Mouse (Mus musculus) heart, embryonic 14.5 days (tissue): ENCODE results near the gene Hmgcs1. TPM values are rescaled to one million over a fixed set of nuclear protein-coding genes. Genes with fewer than 3 reads are reported as not detected.
"Not testable (repeated sequence)": the region's sequence is repeated elsewhere in the genome, so short reads cannot be mapped to it uniquely, and the experiment has no call there.

Experiments used
- ATAC-seq: fragments of 200-750 bp; cut with Nextera tagmentation; 2 replicates; pipeline ENCODE4 v1.8.0; 2017; ENCODE audit warnings: low read depth, moderate TSS enrichment; ENCODE audit not compliant: insufficient number of reproducible peaks, insufficient read depth, low FRiP score
- H3K27ac ChIP-seq, 2 experiments: fragments of 200-500 bp in 1 of 2; fragments of 300-500 bp in 1 of 2; sonication (generic) in 1 of 2; replicated peaks in 1 of 2; 2 replicates each; pipeline ENCODE4 v1.5.1; 2012 to 2014; ENCODE audit warnings: low read depth in 2 of 2, low read length in 2 of 2, control low read depth in 1 of 2, mild to moderate bottlenecking in 1 of 2, mixed read lengths in 1 of 2; ENCODE audit not compliant: control insufficient read depth in 1 of 2, insufficient read depth in 1 of 2
- H3K27me3 ChIP-seq: fragments of 300-500 bp; sonication (generic); 2 replicates; pipeline ENCODE4 v1.6.1; 2014; ENCODE audit warnings: mild to moderate bottlenecking, low read length, control low read depth; ENCODE audit not compliant: control insufficient read depth, insufficient read depth
- H3K36me3 ChIP-seq: fragments of 300-500 bp; sonication (generic); 2 replicates; pipeline ENCODE4 v1.6.1; 2014; ENCODE audit warnings: mild to moderate bottlenecking, control low read depth, low read length, mixed read lengths; ENCODE audit not compliant: control insufficient read depth, insufficient read depth
- H3K4me1 ChIP-seq, 2 experiments: fragments of 200-500 bp in 1 of 2; fragments of 300-500 bp in 1 of 2; sonication (generic) in 1 of 2; 2 replicates each; pipeline ENCODE4 v1.6.1; 2012 to 2014; ENCODE audit warnings: low read length in 2 of 2, control low read depth in 1 of 2, mixed read lengths in 1 of 2; ENCODE audit not compliant: control insufficient read depth in 2 of 2, insufficient read depth in 2 of 2
- H3K4me2 ChIP-seq: fragments of 300-500 bp; sonication (generic); 2 replicates; pipeline ENCODE4 v1.6.1; 2014; ENCODE audit warnings: mild to moderate bottlenecking, low read length
- H3K4me3 ChIP-seq, 2 experiments: fragments of 200-500 bp in 1 of 2; fragments of 300-500 bp in 1 of 2; sonication (generic) in 1 of 2; 2 replicates each; pipeline ENCODE4 v1.5.1; 2012 to 2014; ENCODE audit warnings: low read length in 2 of 2, mild to moderate bottlenecking in 2 of 2, control low read depth in 1 of 2, low read depth in 1 of 2, moderate library complexity in 1 of 2; ENCODE audit not compliant: control insufficient read depth in 1 of 2, insufficient read depth in 1 of 2
- H3K9ac ChIP-seq: fragments of 300-500 bp; sonication (generic); 2 replicates; pipeline ENCODE4 v1.6.1; 2014; ENCODE audit warnings: mild to moderate bottlenecking, low read length
- H3K9me3 ChIP-seq: fragments of 300-500 bp; sonication (generic); 2 replicates; pipeline ENCODE4 v1.6.1; 2016; ENCODE audit warnings: low read length, control low read depth; ENCODE audit not compliant: control insufficient read depth
- WGBS: fragments of 180-500 bp; shearing (Covaris S2); extraction: QIAGEN DNeasy Blood & Tissue Kit; methylation state at CpG from one replicate; pipeline ENCODE4 v1.1.7; 2014; 5-methylcytosine and 5-hydroxymethylcytosine counted together
- polyA plus RNA-seq: library from polyadenylated mRNA; unstranded; fragments of >200 nt; fragmentation: Nextera tagmentation; extraction: Ambion mirVana; gene quantifications from 2 replicates; pipeline ENCODE4 v1.2.1, GENCODE M21; 2014

Hmgcs1 gene
- polyA plus RNA-seq, 1 experiment from 2014 or later, result 76.9 TPM

DNA sequence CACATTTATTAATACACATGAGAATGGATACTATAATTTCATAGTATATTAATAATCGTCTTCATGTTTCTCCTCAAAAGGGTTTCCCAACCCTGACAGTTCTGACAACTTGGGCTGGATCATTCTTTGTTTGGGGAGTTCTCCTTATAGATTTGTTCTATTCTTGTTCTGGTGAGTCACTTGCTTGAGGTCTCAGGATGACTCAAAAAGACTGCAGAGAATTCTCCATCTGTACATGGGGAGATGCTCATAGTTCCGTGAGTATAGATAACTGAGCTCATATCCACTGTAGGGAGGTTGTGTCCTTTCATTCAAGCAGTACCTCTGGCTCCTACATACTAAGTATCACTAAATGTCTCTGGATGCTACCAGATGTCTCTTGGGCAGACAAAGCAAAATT, 35.4 kb upstream of the Hmgcs1 start:
- Histone ChIP-seq H3K4me2 (no peak overlapping the region), H3K4me3 (no peak overlapping the region), H3K27me3 (no peaks in the 10 kb centered on the region), H3K9ac (no peak overlapping the region), H3K27ac (no peak overlapping the region), H3K36me3 (no peaks in the 10 kb centered on the region), H3K4me1 (no peaks in the 10 kb centered on the region), H3K9me3 (no peaks in the 10 kb centered on the region)
- ATAC-seq, result no peak
- WGBS, result 68% methylated on average over 2 of the region's 2 CpGs

DNA sequence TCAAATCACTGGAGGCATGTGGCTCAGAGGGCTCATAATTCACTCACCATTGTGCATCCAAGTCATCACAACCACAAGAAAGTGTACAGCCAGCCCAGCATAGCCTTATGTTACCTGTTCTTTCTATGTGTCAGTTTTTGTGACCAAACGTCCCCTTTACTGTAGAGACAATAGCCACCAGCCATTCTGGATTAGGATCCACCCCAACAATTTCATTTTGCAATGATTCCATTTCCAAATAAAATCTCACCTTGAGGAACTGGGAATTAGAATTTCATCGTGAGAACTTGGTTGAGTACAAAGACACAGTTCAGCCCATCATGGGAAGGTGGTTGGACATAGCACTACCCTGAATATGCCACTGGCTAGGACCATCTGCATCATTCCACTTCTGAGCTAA, 33.9 kb upstream of the Hmgcs1 start:
- Histone ChIP-seq H3K27me3 (no peaks in the 10 kb centered on the region), H3K27ac (no peak overlapping the region), H3K9ac (no peak overlapping the region), H3K4me2 (no peak overlapping the region), H3K4me3 (no peak overlapping the region), H3K4me1 (no peaks in the 10 kb centered on the region), H3K36me3 (no peaks in the 10 kb centered on the region), H3K9me3 (no peaks in the 10 kb centered on the region)
- 64% methylated on average over 2 of the region's 2 CpGs for WGBS
- no peak for ATAC-seq

DNA sequence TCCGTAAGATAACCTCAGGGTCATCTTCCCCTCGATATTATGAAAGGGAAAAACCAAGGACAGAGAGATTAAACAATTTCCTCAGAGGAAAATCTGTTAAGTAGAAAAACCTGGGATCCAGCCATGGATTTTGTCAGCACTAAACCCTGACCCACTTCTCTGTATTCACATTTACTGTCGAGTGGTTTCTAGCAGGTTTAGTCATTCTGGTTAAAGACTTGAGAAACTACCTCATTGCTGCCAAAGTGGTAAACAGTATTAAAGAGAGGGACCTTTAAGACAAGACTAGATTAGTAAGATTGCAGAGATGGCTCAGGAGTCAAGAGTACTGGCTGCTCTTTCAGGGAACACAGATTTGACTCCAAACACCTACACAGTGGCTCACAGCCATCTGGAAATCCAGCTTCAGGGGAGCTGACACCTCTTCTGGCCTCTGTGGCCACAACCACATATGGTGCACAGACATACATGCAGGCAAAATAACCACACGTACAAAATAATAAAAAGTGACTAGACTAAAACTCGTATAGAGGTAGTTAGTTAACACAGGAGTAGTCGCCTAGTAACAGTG, 33.2 kb upstream of the Hmgcs1 start:
- no peaks in the 10 kb centered on the region for H3K36me3 ChIP-seq
- 64% methylated on average over 6 of the region's 6 CpGs for WGBS
- no peak overlapping the region for H3K4me3 ChIP-seq
- H3K9ac ChIP-seq, result no peak overlapping the region
- H3K9me3 ChIP-seq, result no peaks in the 10 kb centered on the region
- H3K27me3 ChIP-seq, result no peaks in the 10 kb centered on the region
- ATAC-seq, result no peak
- H3K4me1 ChIP-seq, result no peaks in the 10 kb centered on the region
- no peak overlapping the region for H3K4me2 ChIP-seq
- no peak overlapping the region for H3K27ac ChIP-seq

DNA sequence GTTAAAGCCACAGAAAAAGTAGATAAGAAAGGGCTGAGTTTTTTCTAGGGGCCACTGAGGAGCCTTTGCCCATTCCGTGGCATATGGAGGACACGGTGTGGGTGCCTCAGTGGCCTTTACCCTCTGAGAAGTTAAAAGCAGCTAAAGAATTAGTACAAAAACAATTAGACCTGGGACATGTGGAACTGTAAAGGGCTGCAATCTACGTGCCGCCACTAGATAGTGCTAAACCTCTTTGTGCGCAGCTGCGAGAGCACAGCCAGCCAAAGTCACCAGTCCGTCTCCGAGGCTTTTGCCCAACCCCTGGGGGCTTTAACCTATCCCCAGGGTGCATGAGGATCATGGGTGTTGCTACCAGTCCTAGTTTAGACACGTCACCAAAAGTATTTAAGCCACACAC, 28.8 kb upstream of the Hmgcs1 start:
- not testable (repeated sequence) for H3K4me3 ChIP-seq, ATAC-seq, H3K9me3 ChIP-seq, H3K27ac ChIP-seq, H3K4me1 ChIP-seq, H3K36me3 ChIP-seq, H3K4me2 ChIP-seq, H3K27me3 ChIP-seq, H3K9ac ChIP-seq
- 67% methylated on average over 4 of the region's 9 CpGs for WGBS

DNA sequence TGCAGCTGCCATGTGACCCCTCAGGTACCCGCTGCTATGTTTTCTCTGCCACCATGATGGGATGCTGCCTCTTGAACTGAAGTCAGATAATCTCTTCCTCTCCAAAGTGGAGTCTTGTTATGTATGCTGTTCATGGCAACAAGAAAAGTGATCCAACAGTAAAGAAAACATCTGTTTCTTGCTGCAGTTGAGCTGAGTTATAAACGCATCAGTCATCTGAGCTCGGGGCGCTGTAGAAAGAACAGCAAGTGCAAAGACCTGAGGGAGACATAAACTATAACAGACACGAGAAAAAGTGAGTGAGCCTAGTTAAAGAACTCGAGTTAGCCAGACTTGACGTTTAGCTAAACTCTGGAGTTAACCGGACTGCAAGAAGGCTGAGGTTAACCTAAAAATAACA, 11.4 kb upstream of the Hmgcs1 start:
- H3K4me2 ChIP-seq, result no peak overlapping the region
- H3K9me3 ChIP-seq, result no peaks in the 10 kb centered on the region
- ATAC-seq, result no peak
- no peaks in the 10 kb centered on the region for H3K4me1 ChIP-seq
- H3K4me3 ChIP-seq, result no peak overlapping the region
- H3K9ac ChIP-seq, result no peak overlapping the region
- no peaks in the 10 kb centered on the region for H3K27me3 ChIP-seq
- H3K36me3 ChIP-seq, result no peaks in the 10 kb centered on the region
- H3K27ac ChIP-seq, result no peak overlapping the region
- WGBS, result 77% methylated on average over 8 of the region's 8 CpGs

DNA sequence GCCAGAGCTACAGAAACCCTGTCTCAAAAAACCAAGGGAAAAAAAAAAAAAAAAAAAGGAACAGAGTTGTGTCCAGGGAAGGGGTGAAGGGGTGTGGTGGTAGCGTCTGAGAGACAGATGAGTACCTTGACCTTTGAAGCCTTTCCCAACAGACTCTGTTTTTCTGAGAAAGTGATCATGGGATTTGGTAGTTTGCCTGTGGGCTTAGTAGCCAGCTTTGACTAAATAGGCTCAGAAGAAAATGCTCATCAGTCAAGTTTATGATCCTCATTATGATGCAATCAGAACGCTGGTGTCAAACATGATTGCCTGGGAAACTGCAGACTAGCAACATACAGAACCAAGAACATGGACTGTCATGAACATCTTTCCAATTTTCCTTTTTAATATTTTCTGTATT, 10.5 kb upstream of the Hmgcs1 start:
- Histone ChIP-seq H3K27ac (no peak overlapping the region), H3K9ac (no peak overlapping the region), H3K36me3 (no peaks in the 10 kb centered on the region), H3K9me3 (no peaks in the 10 kb centered on the region), H3K4me3 (no peak overlapping the region), H3K4me2 (no peak overlapping the region), H3K4me1 (no peaks in the 10 kb centered on the region), H3K27me3 (no peaks in the 10 kb centered on the region)
- no peak for ATAC-seq
- 92% methylated on average over 2 of the region's 2 CpGs for WGBS

DNA sequence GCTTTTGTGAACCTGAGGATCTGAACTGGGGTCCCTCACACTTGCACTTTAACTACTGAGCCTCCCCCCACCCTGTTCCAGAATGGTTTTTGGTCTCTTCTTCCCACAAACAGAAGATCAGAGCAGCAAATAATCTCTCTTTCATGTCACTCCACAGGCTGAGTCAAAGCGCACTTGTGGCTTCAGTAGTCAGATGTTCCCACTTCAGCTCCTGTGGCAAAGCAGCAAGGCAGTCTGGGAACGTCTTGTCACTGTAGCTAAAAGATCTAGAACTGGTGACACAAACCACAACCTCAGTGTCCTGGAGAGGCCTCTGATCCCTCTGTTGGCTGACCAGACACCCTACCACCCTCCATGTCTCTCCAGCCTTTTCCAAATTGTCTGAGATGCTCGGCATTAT, 9.0 kb upstream of the Hmgcs1 start:
- Histone ChIP-seq H3K9me3 (no peaks in the 10 kb centered on the region), H3K27ac (no peak overlapping the region), H3K4me2 (no peak overlapping the region), H3K9ac (no peak overlapping the region), H3K4me3 (no peak overlapping the region), H3K36me3 (no peaks in the 10 kb centered on the region), H3K4me1 (no peaks in the 10 kb centered on the region), H3K27me3 (no peaks in the 10 kb centered on the region)
- WGBS, result 64% methylated on average over 3 of the region's 3 CpGs
- ATAC-seq, result no peak

DNA sequence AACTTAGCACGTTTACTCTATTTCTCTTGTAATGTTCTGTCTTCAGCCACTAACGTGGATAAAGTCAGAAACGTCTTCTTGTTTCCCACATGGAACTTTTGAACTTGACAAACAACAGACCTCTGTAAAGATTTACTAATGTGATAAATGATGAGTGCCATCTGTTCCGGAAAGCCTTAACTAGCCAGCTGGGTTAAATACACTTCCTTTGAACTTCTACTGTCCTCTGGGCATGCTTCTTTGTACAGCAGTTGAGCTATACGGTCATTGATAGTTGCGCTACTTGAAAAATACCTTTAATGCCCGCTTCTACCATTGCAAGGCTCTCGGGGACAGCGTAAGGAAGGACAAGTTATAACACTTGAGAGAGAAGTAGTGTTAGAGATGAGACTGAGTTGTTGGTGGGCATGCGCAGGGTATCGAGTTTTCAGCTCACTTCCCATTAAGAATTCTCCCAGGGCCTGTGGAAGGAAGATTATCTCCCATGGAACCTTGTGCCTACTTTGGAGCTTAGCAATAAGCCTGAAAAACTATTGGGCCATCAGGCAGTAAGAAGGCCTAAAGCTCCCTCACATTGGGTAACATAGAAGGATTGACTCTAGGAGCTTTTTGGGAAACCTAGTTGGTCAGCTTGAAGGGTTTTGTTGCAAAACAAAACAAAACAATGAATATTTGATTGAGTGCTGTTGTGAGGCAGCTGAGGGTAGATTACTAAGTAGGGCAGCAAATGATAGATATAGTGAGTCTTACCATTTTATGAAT, 5.6 kb upstream of the Hmgcs1 start:
- no peak overlapping the region for H3K9ac ChIP-seq
- H3K27me3 ChIP-seq, result no peaks in the 10 kb centered on the region
- H3K4me3 ChIP-seq, result no peak overlapping the region
- H3K4me1 ChIP-seq, result no peaks in the 10 kb centered on the region; a peak in 1 of 4 replicates
- 74% methylated on average over 11 of the region's 11 CpGs for WGBS
- H3K36me3 ChIP-seq, result no peaks in the 10 kb centered on the region
- no peak overlapping the region for H3K27ac ChIP-seq
- ATAC-seq, result no peak
- H3K9me3 ChIP-seq, result no peaks in the 10 kb centered on the region
- no peak overlapping the region for H3K4me2 ChIP-seq
